16 mouse cellular contexts compared by ENCODE assay signal in genomic region chr4:135899050-135899448, GRCm38 (mm10). TPM values are rescaled to one million over a fixed set of nuclear protein-coding genes. Genes with fewer than 3 reads are reported as not detected.
DNase-seq lines count a peak whose midpoint lies in the region; ATAC-seq and TF ChIP-seq lines count a peak whose summit lies in the region.
"Had no signal": no experiment of that assay in that cellular context is flagged by ENCODE, and none has a peak within 500 bp of the region (broad histone marks: within the 10 kb centered on the region; RNA-seq: fewer than 3 reads in every experiment).

No protein-coding gene starts in this region.

- no peak for TF ChIP-seq CTCF in lung, postnatal 0 days (IDR thresholded peaks at IDR 0.05)
- TF ChIP-seq CTCF in lung, adult 2 months (IDR thresholded peaks at IDR 0.05; ENCODE audit: insufficient read depth, low read length), result no peak

- H3K4me2 ChIP-seq in lung, postnatal 0 days (replicated peaks; ENCODE audit: low read depth, low read length), result no peak overlapping the region
- no peak overlapping the region for H3K4me2 ChIP-seq in forebrain, embryonic 16.5 days (ENCODE audit: low read length)
- H3K4me2 ChIP-seq in forebrain, embryonic 12.5 days, result no peak overlapping the region
- H3K4me2 ChIP-seq: embryonic facial prominence, embryonic 15.5 days; hindbrain, embryonic 14.5 days; midbrain, embryonic 12.5 days; neural tube, embryonic 13.5 days; stomach, embryonic 15.5 days had no signal

- H3K9ac ChIP-seq in lung, postnatal 0 days (replicated peaks; ENCODE audit: low read depth), result no peak overlapping the region
- H3K9ac ChIP-seq in forebrain, embryonic 16.5 days (replicated peaks; ENCODE audit: low read depth, low read length), result no peak overlapping the region
- no peak overlapping the region for H3K9ac ChIP-seq in forebrain, embryonic 12.5 days
- H3K9ac ChIP-seq: embryonic facial prominence, embryonic 15.5 days; hindbrain, embryonic 14.5 days; midbrain, embryonic 12.5 days; neural tube, embryonic 13.5 days; stomach, embryonic 15.5 days had no signal

- no peaks in the 10 kb centered on the region for H3K9me3 ChIP-seq in lung, postnatal 0 days (ENCODE audit: low read length)
- H3K9me3 ChIP-seq in forebrain, embryonic 16.5 days (ENCODE audit: control insufficient read depth, low read length), result no peaks in the 10 kb centered on the region
- H3K9me3 ChIP-seq in forebrain, embryonic 12.5 days, result no peaks in the 10 kb centered on the region
- H3K9me3 ChIP-seq: embryonic facial prominence, embryonic 15.5 days; heart, embryonic 12.5 days; midbrain, embryonic 12.5 days; neural tube, embryonic 13.5 days; stomach, embryonic 15.5 days had no signal

- no peaks in the 10 kb centered on the region for H3K36me3 ChIP-seq in lung, postnatal 0 days (ENCODE audit: insufficient read depth, low read length)
- H3K36me3 ChIP-seq in macrophage (ENCODE audit: inconsistent target), result no peaks in the 10 kb centered on the region
- H3K36me3 ChIP-seq in splenic B cell, adult 2 months (ENCODE audit: control insufficient read depth, insufficient read depth, low read length, poor library complexity, severe bottlenecking), result peaks cover 8% of the 10 kb centered on the region
- H3K36me3 ChIP-seq in forebrain, embryonic 16.5 days (ENCODE audit: control insufficient read depth, insufficient read depth), result no peaks in the 10 kb centered on the region
- no peaks in the 10 kb centered on the region for H3K36me3 ChIP-seq in forebrain, embryonic 12.5 days (replicated peaks)
- H3K36me3 ChIP-seq: embryonic facial prominence, embryonic 15.5 days; heart, embryonic 12.5 days; midbrain, embryonic 12.5 days; neural tube, embryonic 13.5 days; stomach, embryonic 15.5 days had no signal

- H3K79me2 ChIP-seq in macrophage (ENCODE audit: inconsistent target), result peaks cover 78% of the 10 kb centered on the region

- 78% methylated on average over 7 of the region's 7 CpGs for WGBS in lung, postnatal 0 days
- 77% methylated on average over 7 of the region's 7 CpGs for WGBS in lung, adult 2 months
- 17% methylated on average over 6 of the region's 7 CpGs for WGBS in macrophage (ENCODE audit: missing documents)
- WGBS in forebrain, embryonic 16.5 days, result 87% methylated on average over 7 of the region's 7 CpGs
- WGBS in forebrain, embryonic 12.5 days, result 84% methylated on average over 7 of the region's 7 CpGs

- no peak for TF ChIP-seq POLR2A in lung, adult 2 months (IDR thresholded peaks at IDR 0.05; ENCODE audit: borderline replicate concordance, extremely low read depth, low read depth, low read length)

- H3K4me1 ChIP-seq in lung, postnatal 0 days (ENCODE audit: insufficient read depth, low read depth, low read length), result no peaks in the 10 kb centered on the region
- no peaks in the 10 kb centered on the region for H3K4me1 ChIP-seq in lung, adult 2 months (ENCODE audit: control insufficient read depth, insufficient read depth, low read length)
- no peaks in the 10 kb centered on the region for H3K4me1 ChIP-seq in forebrain, embryonic 16.5 days (replicated peaks; ENCODE audit: control insufficient read depth, insufficient read depth, low read length)
- no peaks in the 10 kb centered on the region; the same call in 1 of the 2 replicates for H3K4me1 ChIP-seq in forebrain, embryonic 12.5 days
- H3K4me1 ChIP-seq: embryonic facial prominence, embryonic 15.5 days; midbrain, embryonic 12.5 days; neural tube, embryonic 13.5 days; stomach, embryonic 15.5 days had no signal

- no peaks in the 10 kb centered on the region for H3K27me3 ChIP-seq in lung, postnatal 0 days (replicated peaks; ENCODE audit: insufficient read depth, low read length)
- no peaks in the 10 kb centered on the region for H3K27me3 ChIP-seq in splenic B cell, adult 2 months (ENCODE audit: control insufficient read depth, insufficient read depth, low read length, poor library complexity, severe bottlenecking)
- H3K27me3 ChIP-seq in forebrain, embryonic 16.5 days (replicated peaks; ENCODE audit: control insufficient read depth, insufficient read depth, low read length), result no peaks in the 10 kb centered on the region
- H3K27me3 ChIP-seq in forebrain, embryonic 12.5 days, result no peaks in the 10 kb centered on the region
- H3K27me3 ChIP-seq: embryonic facial prominence, embryonic 15.5 days; midbrain, embryonic 12.5 days; neural tube, embryonic 13.5 days; stomach, embryonic 15.5 days had no signal

- peak; percentile 38 for DNase-seq in lung, postnatal 0 days (ENCODE audit: low spot score)
- DNase-seq in lung, adult 2 months, result no peak
- peak; percentile 43 for DNase-seq in splenic B cell, adult 2 months (ENCODE audit: low read depth, low spot score)
- DNase-seq: cerebellum, adult 11-12 months; cerebellum, postnatal 25 days had no signal

- H3K4me3 ChIP-seq in lung, postnatal 0 days (ENCODE audit: low read depth, low read length), result no peak overlapping the region
- H3K4me3 ChIP-seq in lung, adult 2 months (replicated peaks; ENCODE audit: extremely low read depth, low read depth, low read length), result no peak overlapping the region
- H3K4me3 ChIP-seq in macrophage (ENCODE audit: inconsistent target), result no peak overlapping the region
- H3K4me3 ChIP-seq in forebrain, embryonic 16.5 days (replicated peaks; ENCODE audit: low read length), result no peak overlapping the region
- no peak overlapping the region for H3K4me3 ChIP-seq in forebrain, embryonic 12.5 days (replicated peaks)
- H3K4me3 ChIP-seq: embryonic facial prominence, embryonic 15.5 days; heart, embryonic 12.5 days; midbrain, embryonic 12.5 days; neural tube, embryonic 13.5 days; stomach, embryonic 15.5 days had no signal

- no peak overlapping the region for H3K27ac ChIP-seq in lung, postnatal 0 days (ENCODE audit: low read length)
- H3K27ac ChIP-seq in macrophage, result peak overlapping the region; percentile 92
- no peak overlapping the region for H3K27ac ChIP-seq in forebrain, embryonic 16.5 days (ENCODE audit: low read length)
- H3K27ac ChIP-seq in forebrain, embryonic 12.5 days, result no peak overlapping the region
- H3K27ac ChIP-seq: embryonic facial prominence, embryonic 15.5 days; hindbrain, embryonic 14.5 days; midbrain, embryonic 12.5 days; neural tube, embryonic 13.5 days; stomach, embryonic 15.5 days had no signal

- TF ChIP-seq EP300 in lung, postnatal 0 days (IDR thresholded peaks at IDR 0.05), result no peak

- ATAC-seq in lung, postnatal 0 days, result peak; percentile 33; the same call in 1 of the 2 replicates
- ATAC-seq in granulocyte monocyte progenitor cell, adult 5-6 weeks (replicated peaks; ENCODE audit: poor library complexity, severe bottlenecking), result peak; percentile 83
- no peak for ATAC-seq in forebrain, embryonic 16.5 days
- no peak for ATAC-seq in forebrain, embryonic 12.5 days (ENCODE audit: low FRiP score)
- ATAC-seq in inflammation-experienced regulatory T-cells, adult 6 months, result no peak

RNA-seq across cellular contexts. Expression of gene Cnr2, which starts 3.9 kb away (rescaled TPM):
- 1.9 and 2.2 TPM in 2 replicates for polyA plus RNA-seq in lung, postnatal 0 days (2015; fragmentation: Nextera tagmentation; extraction: Ambion mirVana)
- 7.3 and 9.1 TPM in 2 replicates for polyA plus RNA-seq in lung, adult 2 months (2012; rRNA removed)
- 4.5 and 6.0 TPM in 2 replicates for total RNA-seq in granulocyte monocyte progenitor cell, adult 5-6 weeks (2014; fragmentation: Nextera tagmentation)
- 4.0 and 5.1 TPM in 2 replicates for total RNA-seq in granulocyte monocyte progenitor cell, adult 5-6 weeks (2017)
- 10 to 100 TPM in 2 of 26 experiments, 1 to 10 TPM in 17, under 1 TPM in 6, not detected in 1; 0.29 to 13.9 (median 2.3) TPM for total RNA-seq in macrophage (2018; cell fraction: chromatin; rRNA removed)
- total RNA-seq in macrophage (2018; cell fraction: cytosol; rRNA removed), result 10 to 100 TPM in 15 of 26 experiments, 1 to 10 TPM in 11; 1.3 to 26.0 (median 11.6) TPM
- 10 to 100 TPM in 14 of 26 experiments, 1 to 10 TPM in 11, under 1 TPM in 1; 0.48 to 28.5 (median 10.9) TPM for total RNA-seq in macrophage (2018; cell fraction: nucleus; rRNA removed)
- 9.0 to 20.9 TPM (median 11.2 TPM) in 3 replicates for polyA plus RNA-seq in macrophage (2018)
- 0.12 TPM in 1 of 2 replicates, not detected in the other for polyA plus RNA-seq in forebrain, embryonic 16.5 days (2015; fragmentation: Nextera tagmentation; extraction: Ambion mirVana)
- polyA plus RNA-seq in forebrain, embryonic 12.5 days (2016; fragmentation: Nextera tagmentation; extraction: Ambion mirVana), result 0.32 and 0.36 TPM in 2 replicates
- 1 to 10 TPM; 1.9 to 8.0 (median 7.0) TPM for polyA plus RNA-seq in inflammation-experienced regulatory T-cells, adult 6 months (2017; shearing (Covaris generic))

RNA-seq across cellular contexts. Expression of gene Fuca1, which starts 21.5 kb away (rescaled TPM):
- polyA plus RNA-seq in lung, postnatal 0 days (2015; fragmentation: Nextera tagmentation; extraction: Ambion mirVana), result 107 and 131 TPM in 2 replicates
- 51.5 and 64.0 TPM in 2 replicates for polyA plus RNA-seq in lung, adult 2 months (2012; rRNA removed)
- total RNA-seq in granulocyte monocyte progenitor cell, adult 5-6 weeks (2014; fragmentation: Nextera tagmentation), result 62.1 and 116 TPM in 2 replicates
- 68.2 and 68.6 TPM in 2 replicates for total RNA-seq in granulocyte monocyte progenitor cell, adult 5-6 weeks (2017)
- 100 to 1,000 TPM in 11 of 26 experiments, 10 to 100 TPM in 15; 17.9 to 210 (median 80.2) TPM for total RNA-seq in macrophage (2018; cell fraction: chromatin; rRNA removed)
- total RNA-seq in macrophage (2018; cell fraction: cytosol; rRNA removed), result 100 to 1,000 TPM in 10 of 26 experiments, 10 to 100 TPM in 16; 62.4 to 180 (median 86.0) TPM
- 100 to 1,000 TPM in 8 of 26 experiments, 10 to 100 TPM in 18; 31.1 to 178 (median 73.6) TPM for total RNA-seq in macrophage (2018; cell fraction: nucleus; rRNA removed)
- polyA plus RNA-seq in macrophage (2018), result 158 to 239 TPM (median 178 TPM) in 3 replicates
- polyA plus RNA-seq in forebrain, embryonic 16.5 days (2015; fragmentation: Nextera tagmentation; extraction: Ambion mirVana), result 52.9 and 58.8 TPM in 2 replicates
- 38.1 and 45.0 TPM in 2 replicates for polyA plus RNA-seq in forebrain, embryonic 12.5 days (2016; fragmentation: Nextera tagmentation; extraction: Ambion mirVana)
- polyA plus RNA-seq in inflammation-experienced regulatory T-cells, adult 6 months (2017; shearing (Covaris generic)), result 100 to 1,000 TPM in 1 of 3 experiments, 10 to 100 TPM in 2; 81.7 to 101 (median 98.9) TPM

RNA-seq across cellular contexts. Expression of gene Pnrc2, which starts 25.4 kb away (rescaled TPM):
- 139 and 145 TPM in 2 replicates for polyA plus RNA-seq in lung, postnatal 0 days (2015; fragmentation: Nextera tagmentation; extraction: Ambion mirVana)
- 13.6 and 21.0 TPM in 2 replicates for polyA plus RNA-seq in lung, adult 2 months (2012; rRNA removed)
- 65.4 and 67.9 TPM in 2 replicates for total RNA-seq in granulocyte monocyte progenitor cell, adult 5-6 weeks (2014; fragmentation: Nextera tagmentation)
- 159 and 192 TPM in 2 replicates for total RNA-seq in granulocyte monocyte progenitor cell, adult 5-6 weeks (2017)
- total RNA-seq in macrophage (2018; cell fraction: chromatin; rRNA removed), result 100 to 1,000 TPM in 6 of 26 experiments, 10 to 100 TPM in 20; 27.7 to 186 (median 67.0) TPM
- 100 to 1,000 TPM in 13 of 26 experiments, 10 to 100 TPM in 13; 52.1 to 171 (median 102) TPM for total RNA-seq in macrophage (2018; cell fraction: cytosol; rRNA removed)
- 100 to 1,000 TPM in 8 of 26 experiments, 10 to 100 TPM in 18; 40.7 to 152 (median 92.0) TPM for total RNA-seq in macrophage (2018; cell fraction: nucleus; rRNA removed)
- polyA plus RNA-seq in macrophage (2018), result 74.9 to 124 TPM (median 112 TPM) in 3 replicates
- polyA plus RNA-seq in forebrain, embryonic 16.5 days (2015; fragmentation: Nextera tagmentation; extraction: Ambion mirVana), result 120 and 140 TPM in 2 replicates
- 196 and 199 TPM in 2 replicates for polyA plus RNA-seq in forebrain, embryonic 12.5 days (2016; fragmentation: Nextera tagmentation; extraction: Ambion mirVana)
- polyA plus RNA-seq in inflammation-experienced regulatory T-cells, adult 6 months (2017; shearing (Covaris generic)), result 100 to 1,000 TPM; 177 to 235 (median 211) TPM

RNA-seq across cellular contexts. Expression of gene Srsf10, which starts 43.5 kb away (rescaled TPM):
- polyA plus RNA-seq in lung, postnatal 0 days (2015; fragmentation: Nextera tagmentation; extraction: Ambion mirVana), result 153 and 160 TPM in 2 replicates
- polyA plus RNA-seq in lung, adult 2 months (2012; rRNA removed), result 72.6 and 84.9 TPM in 2 replicates
- 140 TPM in 2 replicates for total RNA-seq in granulocyte monocyte progenitor cell, adult 5-6 weeks (2014; fragmentation: Nextera tagmentation)
- 191 and 201 TPM in 2 replicates for total RNA-seq in granulocyte monocyte progenitor cell, adult 5-6 weeks (2017)
- 100 to 1,000 TPM; 133 to 333 (median 221) TPM for total RNA-seq in macrophage (2018; cell fraction: chromatin; rRNA removed)
- 10 to 100 TPM; 36.4 to 57.5 (median 44.8) TPM for total RNA-seq in macrophage (2018; cell fraction: cytosol; rRNA removed)
- total RNA-seq in macrophage (2018; cell fraction: nucleus; rRNA removed), result 100 to 1,000 TPM; 102 to 294 (median 170) TPM
- polyA plus RNA-seq in macrophage (2018), result 50.4 to 69.4 TPM (median 56.2 TPM) in 3 replicates
- polyA plus RNA-seq in forebrain, embryonic 16.5 days (2015; fragmentation: Nextera tagmentation; extraction: Ambion mirVana), result 253 and 294 TPM in 2 replicates
- polyA plus RNA-seq in forebrain, embryonic 12.5 days (2016; fragmentation: Nextera tagmentation; extraction: Ambion mirVana), result 411 and 417 TPM in 2 replicates
- polyA plus RNA-seq in inflammation-experienced regulatory T-cells, adult 6 months (2017; shearing (Covaris generic)), result 100 to 1,000 TPM; 184 to 209 (median 207) TPM

RNA-seq across cellular contexts. Expression of gene Hmgcl, which starts 47.2 kb away (rescaled TPM):
- 63.6 and 67.7 TPM in 2 replicates for polyA plus RNA-seq in lung, postnatal 0 days (2015; fragmentation: Nextera tagmentation; extraction: Ambion mirVana)
- 43.8 and 49.6 TPM in 2 replicates for polyA plus RNA-seq in lung, adult 2 months (2012; rRNA removed)
- total RNA-seq in granulocyte monocyte progenitor cell, adult 5-6 weeks (2014; fragmentation: Nextera tagmentation), result 51.5 and 61.2 TPM in 2 replicates
- total RNA-seq in granulocyte monocyte progenitor cell, adult 5-6 weeks (2017), result 36.6 and 40.8 TPM in 2 replicates
- total RNA-seq in macrophage (2018; cell fraction: chromatin; rRNA removed), result 100 to 1,000 TPM in 8 of 26 experiments, 10 to 100 TPM in 18; 25.9 to 210 (median 73.0) TPM
- total RNA-seq in macrophage (2018; cell fraction: cytosol; rRNA removed), result 10 to 100 TPM; 25.9 to 74.0 (median 39.7) TPM
- total RNA-seq in macrophage (2018; cell fraction: nucleus; rRNA removed), result 100 to 1,000 TPM in 4 of 26 experiments, 10 to 100 TPM in 22; 19.2 to 124 (median 43.3) TPM
- 34.9 to 87.9 TPM (median 66.0 TPM) in 3 replicates for polyA plus RNA-seq in macrophage (2018)
- 62.2 and 67.9 TPM in 2 replicates for polyA plus RNA-seq in forebrain, embryonic 16.5 days (2015; fragmentation: Nextera tagmentation; extraction: Ambion mirVana)
- polyA plus RNA-seq in forebrain, embryonic 12.5 days (2016; fragmentation: Nextera tagmentation; extraction: Ambion mirVana), result 52.3 and 55.8 TPM in 2 replicates
- polyA plus RNA-seq in inflammation-experienced regulatory T-cells, adult 6 months (2017; shearing (Covaris generic)), result 10 to 100 TPM; 70.5 to 83.4 (median 77.2) TPM

Comparison
In these comparisons a context has a peak if more than half of its experiments do, and no peak if none do; other contexts are left out.
1. ATAC-seq: peak in lung, postnatal 0 days (single experiment) and granulocyte monocyte progenitor cell, adult 5-6 weeks (single experiment); none in forebrain, embryonic 16.5 days (single experiment), forebrain, embryonic 12.5 days (single experiment) and inflammation-experienced regulatory T-cells, adult 6 months (single experiment).